Mouse (Mus musculus) neutrophil, adult 65 days (primary cell): ENCODE measurements around the gene Ccdc86. TPM values are rescaled to one million over a fixed set of nuclear protein-coding genes. Genes with fewer than 3 reads are reported as not detected.

ENCODE experiments used
- total RNA-seq: library from RNA; stranded (reverse); gene quantifications from 2 replicates; pipeline ENCODE4 v1.2.4, GENCODE M21; 2023

Ccdc86 gene
- 14.6 and 18.1 TPM in 2 replicates for total RNA-seq

DNA sequence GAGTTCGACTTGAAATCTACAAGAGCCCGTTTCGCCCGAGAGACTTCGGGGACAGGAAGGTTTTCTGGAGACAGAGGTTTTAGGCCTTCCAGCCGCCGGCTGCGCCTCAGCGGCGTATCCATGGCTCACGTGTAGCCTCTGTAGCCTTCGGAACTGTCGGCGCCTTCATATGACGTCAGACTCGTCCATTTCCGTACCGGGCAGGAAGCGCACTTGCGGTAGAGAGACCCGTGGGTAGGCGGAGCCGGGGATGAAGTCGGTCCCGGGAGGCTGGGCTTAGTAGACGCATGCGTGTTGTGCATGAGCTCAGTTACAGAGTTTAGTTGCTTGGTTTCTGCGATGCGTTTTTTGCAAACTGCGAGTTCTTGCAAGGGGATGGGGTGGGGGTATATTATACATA, at the start of gene Ccdc86:
Gene Ccdc86 (minus strand): TSS at position 155 of the 400 bp plus-strand sequence.

DNA sequence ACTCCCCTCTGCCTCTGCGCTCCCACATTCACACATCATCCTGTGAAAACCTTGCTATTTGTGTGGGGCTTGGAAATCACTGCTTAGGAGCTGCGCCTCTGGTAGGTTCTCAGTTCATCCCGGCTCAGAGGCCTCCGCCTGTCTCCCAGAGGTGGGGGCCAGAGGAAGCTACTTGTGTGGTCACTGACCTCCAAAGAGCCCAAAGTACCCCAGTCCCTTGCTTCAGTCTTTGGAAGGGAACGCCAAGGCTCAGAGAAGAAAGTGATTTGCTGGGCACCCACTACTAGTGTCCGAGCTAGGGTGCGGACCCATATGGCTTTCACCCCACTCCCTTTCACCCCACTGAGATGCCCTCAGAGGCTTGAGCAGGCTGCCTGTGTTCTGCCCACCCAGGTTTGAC, 44.1 kb upstream of the Ccdc86 start, which contains the start of gene Ms4a15:
Gene Ms4a15 (minus strand): TSS at position 101 of the 400 bp plus-strand sequence.

GRCm38 (mm10) chr19:10974238-10974865, 25.3 kb upstream of the Ccdc86 start, which contains the start of gene Ms4a10:
TSS of gene Ms4a10 (minus strand) at chr19:10974670.

DNA sequence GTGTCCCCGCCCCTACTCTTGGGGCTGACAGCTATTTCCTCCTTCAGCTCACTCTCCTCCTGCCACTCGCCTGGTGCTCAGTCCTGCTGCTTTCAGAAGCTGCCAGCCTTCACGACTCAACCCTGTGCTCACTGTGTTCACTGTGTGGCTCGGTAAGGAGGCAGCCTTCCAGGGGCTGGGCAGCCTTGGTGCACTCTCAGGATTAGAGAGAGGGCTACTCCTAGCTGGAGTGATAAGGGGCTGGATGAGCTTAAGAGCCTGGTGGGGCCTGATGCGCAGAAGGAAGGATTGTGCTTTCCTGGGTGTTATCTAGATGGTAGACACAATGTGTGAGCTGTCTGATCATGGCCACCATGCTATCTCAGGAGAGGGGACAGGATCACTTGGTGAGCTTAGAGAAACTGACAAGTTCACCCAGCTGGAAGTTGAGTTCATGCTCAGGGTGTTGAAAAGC, 11.9 kb downstream of the Ccdc86 start, which contains the start of gene Ptgdr2:
Gene Ptgdr2 (plus strand): TSS at position 51 of the 454 bp plus-strand sequence.

GRCm38 (mm10) chr19:10920532-10920931, 28.5 kb downstream of the Ccdc86 start, which contains the start of gene Zp1:
TSS of gene Zp1 (minus strand) at chr19:10920632.

DNA sequence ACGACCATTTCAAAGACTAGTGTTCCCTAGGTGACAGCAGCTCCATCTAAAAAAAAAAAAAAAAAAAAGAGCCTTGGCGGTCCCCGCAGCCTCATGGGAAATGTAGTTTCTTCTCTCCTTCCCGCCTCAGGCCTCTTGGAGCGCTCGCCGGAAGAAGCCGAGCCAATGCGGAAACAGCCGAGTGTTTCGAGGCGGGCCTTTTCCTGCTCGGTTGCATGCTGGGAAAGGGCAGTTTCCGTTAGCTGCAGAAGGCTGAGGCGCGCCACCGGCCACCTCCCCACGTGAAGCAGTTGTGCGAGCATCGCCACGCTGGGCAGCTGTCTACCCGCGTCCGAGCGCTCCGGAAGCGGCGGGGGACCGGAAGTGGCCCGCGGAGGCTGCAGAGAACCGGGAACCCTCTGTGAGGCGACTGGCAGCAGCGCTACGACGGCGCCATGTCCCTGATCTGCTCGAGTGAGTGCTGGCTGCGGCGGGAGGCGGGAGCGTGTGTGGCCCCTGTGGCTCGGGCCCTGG, 54.0 kb downstream of the Ccdc86 start, which contains the start of gene Prpf19:
Gene Prpf19 (plus strand): TSS at position 216 of the 513 bp plus-strand sequence.

Other genes with a start within 250 kb of the Ccdc86 start
- 0.84 and 1.2 TPM in 2 replicates for gene Cd5, start 210.3 kb downstream of the Ccdc86 start, total RNA-seq
- gene Cd6, start 119.2 kb downstream of the Ccdc86 start, total RNA-seq, result 1.7 and 2.6 TPM in 2 replicates
- gene Slc15a3, start 109.5 kb downstream of the Ccdc86 start, total RNA-seq, result 218 and 238 TPM in 2 replicates
- gene Tmem132a, start 79.3 kb downstream of the Ccdc86 start, total RNA-seq, result 0.29 and 0.54 TPM in 2 replicates
- gene Tmem109, start 67.3 kb downstream of the Ccdc86 start, total RNA-seq, result 19.3 and 21.2 TPM in 2 replicates
- 51.2 and 52.9 TPM in 2 replicates for gene Prpf19, start 54.0 kb downstream of the Ccdc86 start, total RNA-seq
- gene Zp1, start 28.6 kb downstream of the Ccdc86 start, total RNA-seq, result not detected in 2 replicates
- gene Ptgdr2, start 12.1 kb downstream of the Ccdc86 start, total RNA-seq, result not detected in 2 replicates
- not detected in 2 replicates for gene Ms4a10, start 25.4 kb upstream of the Ccdc86 start, total RNA-seq
- gene Ms4a15, start 44.0 kb upstream of the Ccdc86 start, total RNA-seq, result not detected in 2 replicates
- gene Ms4a18, start 68.8 kb upstream of the Ccdc86 start, total RNA-seq, result not detected in 2 replicates
- gene Ms4a8a, start 131.8 kb upstream of the Ccdc86 start, total RNA-seq, result 20.2 and 28.3 TPM in 2 replicates
- gene 1700017D01Rik, start 181.6 kb upstream of the Ccdc86 start, total RNA-seq, result not detected in 2 replicates
- not detected in 2 replicates for gene 1700025F22Rik, start 216.1 kb upstream of the Ccdc86 start, total RNA-seq
- gene Ms4a13, start 247.5 kb upstream of the Ccdc86 start, total RNA-seq, result not detected in 2 replicates